Mouse (Mus musculus) adrenal gland, postnatal 36 days (tissue): Measurements from ENCODE around the gene Usp54. TPM values are rescaled to one million over a fixed set of nuclear protein-coding genes. Genes with fewer than 3 reads are reported as not detected.
A peak's percentile ranks its signal among the peaks of the same experiment; 100 is the strongest.

Experiments
- DNase-seq, 2 experiments: peaks; one replicate each; pipeline ENCODE4 v3.0.0; 2021; ENCODE audit warnings: mixed read lengths in 1 of 2
- long read RNA-seq, 2 experiments: library from polyadenylated mRNA; stranded (forward); transcript quantifications; one replicate each; pipeline ENCODE4 v2.0.0; 2021; ENCODE audit warnings: borderline sequencing depth in 2 of 2
- total RNA-seq, 2 experiments: library from RNA; stranded (reverse); gene quantifications; 2 replicates each; pipeline ENCODE4 v1.2.3; 2021

Usp54 gene
- total RNA-seq: 10 to 100 TPM; 14.1 to 14.6 TPM
- long read RNA-seq, experiment 1, partial matches to known transcripts: 1 of 1 reads
- long read RNA-seq, experiment 1, other reads (novel, unspliced or antisense): 0 of 1 reads
- long read RNA-seq, experiment 2: 0 reads

- peak; percentile 97 to 98 for DNase-seq
Measured at GRCm38 (mm10) chr14:20640644-20641437, at the start of gene Usp54. TSS of gene Usp54 (minus strand) at chr14:20641063.

- DNase-seq: no peak
Measured at GRCm38 (mm10) chr14:20689009-20689408, 48.1 kb upstream of the Usp54 start.

- no peak for DNase-seq
Measured at GRCm38 (mm10) chr14:20686576-20686975, 45.7 kb upstream of the Usp54 start.

GRCm38 (mm10) chr14:20682498-20682897 is 41.6 kb upstream of the Usp54 start:
- DNase-seq: peak in 1 of 2 experiments; percentile 33

- no peak for DNase-seq
Measured at GRCm38 (mm10) chr14:20681742-20682141, 40.9 kb upstream of the Usp54 start.

- no peak for DNase-seq
Measured at GRCm38 (mm10) chr14:20677906-20678305, 37.0 kb upstream of the Usp54 start.

- DNase-seq: peak; percentile 98 to 100
Measured at GRCm38 (mm10) chr14:20674064-20674833, 33.4 kb upstream of the Usp54 start, which contains the start of gene Sec24c. TSS of gene Sec24c (plus strand) at chr14:20674308.

GRCm38 (mm10) chr14:20673735-20674063 is 32.8 kb upstream of the Usp54 start:
- DNase-seq: peak; percentile 47 to 69

GRCm38 (mm10) chr14:20672990-20673389 is 32.1 kb upstream of the Usp54 start:
- DNase-seq: peak; percentile 24 to 28

GRCm38 (mm10) chr14:20668154-20668810 is 27.4 kb upstream of the Usp54 start, which contains the start of gene Synpo2l:
TSS of gene Synpo2l (minus strand) at chr14:20668354.
- DNase-seq: no peak

GRCm38 (mm10) chr14:20667469-20667868 is 26.6 kb upstream of the Usp54 start:
- DNase-seq: no peak

GRCm38 (mm10) chr14:20664436-20664835 is 23.6 kb upstream of the Usp54 start:
- no peak for DNase-seq

- DNase-seq: no peak
Measured at GRCm38 (mm10) chr14:20663601-20664000, 22.7 kb upstream of the Usp54 start.

GRCm38 (mm10) chr14:20662740-20663139 is 21.9 kb upstream of the Usp54 start:
- DNase-seq: no peak

- DNase-seq: peak in 1 of 2 experiments; percentile 12
Measured at GRCm38 (mm10) chr14:20661661-20662331, 20.9 kb upstream of the Usp54 start.

GRCm38 (mm10) chr14:20660827-20661660 is 20.2 kb upstream of the Usp54 start:
- DNase-seq: peak; percentile 93 to 96

- no peak for DNase-seq
Measured at GRCm38 (mm10) chr14:20659687-20660086, 18.8 kb upstream of the Usp54 start.

GRCm38 (mm10) chr14:20658902-20659301 is 18.0 kb upstream of the Usp54 start:
- DNase-seq: no peak

GRCm38 (mm10) chr14:20658326-20658725 is 17.5 kb upstream of the Usp54 start:
- DNase-seq: peak in 1 of 2 experiments; percentile 60

GRCm38 (mm10) chr14:20656361-20656760 is 15.5 kb upstream of the Usp54 start, which contains the start of gene Myoz1:
TSS of gene Myoz1 (minus strand) at chr14:20656540.
- DNase-seq: no peak

GRCm38 (mm10) chr14:20655731-20656130 is 14.9 kb upstream of the Usp54 start:
- DNase-seq: no peak
